Mouse (Mus musculus) urinary bladder, adult 2 months (tissue): ENCODE measurements around the gene Axin1. TPM values are rescaled to one million over a fixed set of nuclear protein-coding genes. Genes with fewer than 3 reads are reported as not detected.
"Not testable (repeated sequence)": the region's sequence is repeated elsewhere in the genome, so short reads cannot be mapped to it uniquely, and the experiment has no call there.

Source experiments
- DNase-seq: peaks from one replicate; pipeline ENCODE4 v3.0.0; 2022; ENCODE audit warnings: low spot score
- polyA plus RNA-seq: library from polyadenylated mRNA; depleted of rRNA; stranded (reverse); fragments of >200 nt; gene quantifications from 2 replicates; pipeline ENCODE4 v1.2.3, GENCODE M21; 2012; rRNA removed

The Axin1 gene
- polyA plus RNA-seq: 22.2 and 24.4 TPM in 2 replicates

- peak; percentile 84 for DNase-seq
Observed at GRCm38 (mm10) chr17:26138239-26138836, at the start of gene Axin1. Axin1 (plus strand) TSS chr17:26138688.

DNA sequence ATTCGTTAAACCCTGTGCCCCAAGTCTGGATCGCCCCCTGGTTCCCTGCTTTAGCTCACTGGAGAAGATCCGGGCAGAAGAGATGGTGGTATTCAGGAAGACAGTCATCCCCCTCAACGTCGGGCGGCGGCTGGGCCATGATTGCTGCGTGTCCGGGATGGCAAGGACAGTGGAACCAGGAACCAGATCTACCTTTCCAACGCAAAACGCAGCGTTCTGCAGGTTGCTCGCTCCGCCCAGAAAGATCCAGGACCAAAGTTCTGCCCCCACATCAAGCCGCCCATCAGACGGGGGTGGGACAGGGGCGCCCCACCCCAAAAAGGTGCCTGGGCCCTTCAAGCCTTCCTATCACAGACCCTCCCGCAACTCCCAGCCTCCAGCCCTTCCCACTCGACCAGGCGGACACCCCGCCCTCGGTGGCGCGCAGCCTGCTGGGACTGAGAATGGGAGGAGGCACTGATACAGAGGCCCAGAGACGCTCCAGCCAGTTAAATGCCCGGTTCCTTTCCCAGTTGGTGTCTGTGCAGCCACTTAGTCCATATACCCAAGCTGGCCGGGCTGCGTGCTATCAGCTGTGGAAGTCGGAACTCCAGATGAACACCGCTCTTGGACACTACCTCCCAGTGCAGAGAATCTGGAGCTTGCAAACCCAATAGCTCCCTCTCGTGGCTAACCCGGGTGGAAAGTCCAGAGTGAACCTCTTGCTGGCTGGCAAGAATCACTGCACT lies 48.4 kb upstream of the Axin1 start, which contains the start of gene Decr2:
TSS of gene Decr2 (minus strand) at position 433 of the 728 bp plus-strand sequence.
- peak; percentile 82 for DNase-seq

DNA sequence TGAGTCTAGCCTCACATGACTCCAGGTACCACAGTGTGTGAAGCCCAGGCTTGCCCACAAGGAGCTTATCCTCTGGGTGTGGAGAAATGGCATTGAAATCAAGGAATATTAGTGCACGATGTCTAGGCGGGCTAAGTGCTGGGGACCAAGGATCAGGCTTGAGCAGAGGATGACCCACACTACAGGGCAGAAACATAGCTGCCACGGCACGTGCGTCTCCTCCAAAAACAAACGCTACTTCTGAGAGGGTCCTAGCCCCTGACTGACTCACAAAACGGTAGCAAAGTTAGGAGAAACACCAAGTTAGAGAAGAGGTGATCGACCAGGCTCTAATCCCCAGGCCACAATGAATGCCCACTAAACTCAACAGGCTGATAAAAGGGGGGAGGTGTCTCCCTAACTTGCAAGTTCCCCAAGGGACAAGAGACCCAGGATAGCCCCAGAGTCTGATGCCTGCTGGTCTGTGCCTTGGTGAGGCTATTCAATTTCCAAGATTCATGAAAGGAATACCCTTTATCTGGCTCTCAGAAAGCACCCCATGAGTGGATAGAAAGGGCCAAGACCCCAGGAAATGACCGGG lies 43.9 kb upstream of the Axin1 start:
- DNase-seq: no peak

GRCm38 (mm10) chr17:26095121-26095740 lies 43.3 kb upstream of the Axin1 start, which contains the start of gene Nme4:
Nme4 (minus strand) TSS chr17:26095602.
- DNase-seq: peak; percentile 44

GRCm38 (mm10) chr17:26098461-26098860 lies 40.0 kb upstream of the Axin1 start:
- DNase-seq: no peak

- DNase-seq: not testable (repeated sequence)
Observed at GRCm38 (mm10) chr17:26099316-26099715, 39.2 kb upstream of the Axin1 start.

DNA sequence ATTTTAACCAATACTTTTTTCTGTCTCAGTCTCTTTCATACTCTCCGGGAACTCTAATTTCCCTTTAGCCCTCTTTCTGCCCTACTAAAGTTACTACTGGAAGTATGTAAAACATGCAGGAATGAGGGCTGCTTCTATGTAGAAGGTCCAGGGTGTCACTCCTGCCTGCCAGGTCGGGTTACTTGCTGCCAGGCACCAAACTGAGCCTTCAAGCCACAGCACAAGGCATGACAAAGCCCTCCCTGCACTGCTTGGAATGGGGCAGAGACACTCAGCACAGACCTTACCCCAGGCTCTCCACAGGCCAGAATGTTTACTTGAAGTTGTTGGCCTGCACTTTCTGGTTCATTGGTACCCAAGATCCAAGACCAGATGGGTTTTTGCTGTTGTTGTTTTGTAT lies 38.3 kb upstream of the Axin1 start:
- DNase-seq: no peak

DNA sequence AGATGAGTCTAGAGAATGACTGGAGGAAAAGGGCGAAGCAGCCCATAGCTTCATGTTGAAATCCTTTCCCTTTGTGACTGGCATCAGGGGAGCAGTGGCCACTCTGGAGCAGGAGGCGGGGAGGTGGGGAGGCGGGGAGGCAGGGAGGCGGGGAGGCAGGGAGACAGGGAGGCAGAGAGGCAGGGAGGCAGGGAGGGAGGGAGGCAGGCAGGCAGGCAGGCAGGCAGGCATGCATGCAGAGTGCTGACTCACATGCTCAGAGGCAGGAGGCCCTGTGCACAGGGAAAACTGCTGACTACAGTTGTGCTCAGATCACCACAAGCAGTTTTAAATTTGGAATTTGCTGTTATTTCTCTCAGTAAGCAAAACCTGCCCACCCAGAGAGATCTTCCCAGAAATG lies 37.0 kb upstream of the Axin1 start:
- DNase-seq: no peak

DNA sequence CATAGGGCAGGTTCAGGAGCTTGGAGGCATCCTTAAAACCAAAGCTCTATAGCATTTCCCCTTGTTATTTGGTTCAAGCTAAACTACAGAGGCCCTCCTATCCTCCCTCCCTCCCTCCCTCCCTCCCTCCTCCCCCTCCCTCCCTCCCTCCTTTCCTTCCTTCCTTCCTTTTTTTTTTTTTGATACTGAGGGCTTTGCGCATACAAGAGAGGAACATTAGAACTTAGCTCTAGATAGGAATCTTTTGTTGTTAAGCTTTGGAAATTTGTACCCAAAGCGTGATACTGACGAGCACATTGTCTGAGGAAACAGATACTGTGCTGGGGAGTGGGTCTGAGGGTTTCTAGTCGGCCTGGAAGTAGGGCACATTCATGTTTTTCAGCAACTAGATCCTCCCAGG lies 32.9 kb upstream of the Axin1 start:
- DNase-seq: no peak

GRCm38 (mm10) chr17:26110156-26110555 lies 28.3 kb upstream of the Axin1 start:
- DNase-seq: no peak

DNA sequence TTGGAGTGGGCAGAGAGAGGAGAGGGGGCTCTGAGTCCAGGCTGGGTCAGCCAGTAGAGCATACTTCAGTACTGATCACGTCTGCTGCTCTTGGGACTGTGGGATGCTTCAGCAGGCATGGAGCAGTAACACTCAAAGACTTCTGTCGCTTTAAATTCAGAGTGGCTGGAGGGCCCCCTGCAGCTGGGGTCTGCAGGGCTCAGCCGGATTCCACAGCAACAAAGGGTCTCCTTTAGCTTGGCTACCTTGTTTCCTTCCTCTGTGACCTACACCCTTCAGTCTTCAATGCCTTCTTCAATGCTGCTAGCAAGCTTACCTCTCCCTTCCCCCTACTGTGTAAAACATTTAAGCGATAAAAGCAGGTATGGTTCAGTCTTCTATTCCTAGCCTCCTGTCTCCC lies 27.5 kb upstream of the Axin1 start:
- DNase-seq: no peak

DNA sequence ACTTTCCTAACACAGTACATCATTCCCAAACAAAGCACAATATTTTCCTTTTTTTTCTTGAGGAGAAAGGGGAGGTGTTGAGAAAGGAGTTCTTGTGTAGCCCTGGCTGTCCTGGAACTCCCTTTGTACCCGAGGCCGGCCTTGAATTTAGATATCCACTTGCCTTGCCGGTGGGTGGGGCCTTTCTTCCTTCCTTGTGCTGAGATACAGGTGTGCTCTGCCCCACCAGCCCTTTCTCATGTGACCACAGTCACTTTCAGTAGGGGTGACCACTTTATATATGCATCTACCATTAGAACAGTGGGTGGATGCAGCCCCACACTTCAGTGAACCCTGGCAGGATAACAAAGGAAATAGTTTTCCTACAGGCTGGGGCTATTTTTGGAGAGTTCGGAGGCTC lies 26.8 kb upstream of the Axin1 start:
- DNase-seq: no peak

- DNase-seq: no peak
Observed at GRCm38 (mm10) chr17:26112751-26113150, 25.7 kb upstream of the Axin1 start.

DNA sequence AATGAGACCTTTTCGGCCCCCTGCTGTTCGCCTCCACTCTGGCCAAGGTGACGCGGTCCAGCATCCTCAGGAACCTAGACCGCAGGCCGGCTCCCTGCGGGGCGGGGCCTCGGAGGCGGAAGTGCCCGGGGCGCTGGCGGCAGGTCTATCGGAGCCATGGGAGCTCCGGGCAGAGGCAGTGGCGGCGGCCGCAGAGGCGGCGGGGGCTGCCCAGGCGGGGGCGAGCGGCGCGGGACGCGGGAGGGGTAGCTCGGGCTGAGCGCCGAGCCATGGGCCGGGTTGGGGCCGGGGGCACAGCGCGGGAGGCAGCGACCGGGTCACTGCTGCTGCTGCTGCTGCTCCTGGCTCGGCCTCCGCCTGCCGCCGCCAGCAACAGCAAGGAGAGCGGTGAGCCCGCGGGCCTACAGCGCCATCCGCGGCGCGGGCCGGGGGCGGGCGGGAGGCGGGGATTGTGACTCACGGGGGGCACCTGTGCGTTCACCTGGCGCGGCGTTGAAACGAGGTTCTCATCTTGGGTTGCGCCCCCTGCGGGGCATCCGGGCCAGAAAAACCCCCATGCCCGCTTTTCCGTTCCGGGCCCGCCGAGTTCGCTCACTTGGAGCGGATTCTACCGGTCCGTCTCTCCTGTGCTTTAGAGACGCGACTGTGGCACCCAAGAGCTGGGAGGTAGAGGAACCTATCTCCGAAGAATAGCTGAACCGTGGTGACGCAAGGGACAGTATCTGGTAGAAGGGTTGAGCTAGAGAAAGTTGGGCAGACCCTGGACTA lies 25.1 kb upstream of the Axin1 start, which contains the start of gene Tmem8:
TSS of gene Tmem8 (plus strand) at position 119 of the 768 bp plus-strand sequence.
- DNase-seq: peak; percentile 73

GRCm38 (mm10) chr17:26114061-26114460 lies 24.4 kb upstream of the Axin1 start:
- DNase-seq: no peak

DNA sequence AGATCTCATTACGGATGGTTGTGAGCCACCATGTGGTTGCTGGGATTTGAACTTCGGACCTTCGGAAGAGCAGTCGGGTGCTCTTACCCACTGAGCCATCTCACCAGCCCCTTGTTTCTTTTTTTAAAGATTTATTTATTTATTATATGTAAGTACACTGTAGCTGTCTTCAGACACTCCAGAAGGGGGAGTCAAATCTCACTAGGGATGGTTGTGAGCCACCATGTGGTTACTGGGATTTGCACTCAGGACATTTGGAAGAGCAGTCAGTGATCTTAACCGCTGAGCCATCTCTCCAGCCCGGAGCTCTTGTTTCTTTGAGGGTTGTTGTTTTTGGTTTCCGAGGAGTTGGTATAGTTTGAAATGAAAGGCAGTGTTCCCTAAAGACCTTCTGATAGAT lies 24.0 kb upstream of the Axin1 start:
- DNase-seq: not testable (repeated sequence)

DNA sequence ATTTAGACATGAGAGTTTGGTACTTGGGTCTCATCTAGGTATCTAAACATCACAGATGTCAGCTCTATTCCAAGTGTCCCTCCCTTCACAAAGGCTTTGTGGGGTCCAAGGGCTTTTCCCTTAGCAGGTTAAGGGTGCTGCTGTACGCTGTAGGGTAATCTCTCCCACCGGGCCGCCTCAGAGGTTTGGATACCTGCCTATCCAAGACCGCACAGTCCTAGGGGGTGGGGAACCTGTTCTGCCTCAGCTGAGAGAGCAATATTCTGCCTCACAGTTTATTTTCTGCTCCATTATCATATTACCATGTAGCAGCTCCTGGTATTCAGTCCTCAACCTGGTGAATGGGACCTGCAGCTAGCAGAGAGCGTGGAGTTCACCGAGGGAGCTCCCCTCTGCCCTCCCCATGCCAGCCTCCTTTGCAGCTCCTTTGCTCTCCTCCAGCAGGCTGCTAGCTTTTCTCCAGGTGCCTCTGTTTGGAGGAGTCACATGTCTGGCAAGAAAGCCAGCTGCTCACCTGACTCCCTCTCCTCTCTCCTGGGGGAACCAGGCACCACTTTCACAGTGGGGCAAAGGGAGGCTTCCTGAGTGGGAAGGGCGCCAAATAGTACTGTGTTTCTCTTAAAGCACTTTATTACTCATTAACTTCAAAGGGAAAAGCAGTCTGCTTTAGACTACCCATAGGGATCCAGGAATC lies 23.1 kb upstream of the Axin1 start:
- no peak for DNase-seq

GRCm38 (mm10) chr17:26115956-26116487 lies 22.5 kb upstream of the Axin1 start:
- no peak for DNase-seq

GRCm38 (mm10) chr17:26116503-26117258 lies 21.8 kb upstream of the Axin1 start:
- no peak for DNase-seq
